Mouse (Mus musculus) testis, adult 2 months (tissue): ENCODE data around the gene Lrrc20.

ENCODE experiments used
- CTCF ChIP-seq: fragments of 200-500 bp; IDR thresholded peaks from 2 replicates; pipeline ENCODE4 v1.5.1; 2012; ENCODE audit warnings: low read depth, mild to moderate bottlenecking, inconsistent platforms, low read length, moderate library complexity; ENCODE audit not compliant: control insufficient read depth, insufficient read depth, insufficient replicate concordance
- POLR2A ChIP-seq: fragments of 200-500 bp; IDR thresholded peaks from 2 replicates; pipeline ENCODE4 v1.6.1; 2012; ENCODE audit warnings: low read depth, mild to moderate bottlenecking, inconsistent platforms, low read length, moderate library complexity; ENCODE audit not compliant: control insufficient read depth

DNA sequence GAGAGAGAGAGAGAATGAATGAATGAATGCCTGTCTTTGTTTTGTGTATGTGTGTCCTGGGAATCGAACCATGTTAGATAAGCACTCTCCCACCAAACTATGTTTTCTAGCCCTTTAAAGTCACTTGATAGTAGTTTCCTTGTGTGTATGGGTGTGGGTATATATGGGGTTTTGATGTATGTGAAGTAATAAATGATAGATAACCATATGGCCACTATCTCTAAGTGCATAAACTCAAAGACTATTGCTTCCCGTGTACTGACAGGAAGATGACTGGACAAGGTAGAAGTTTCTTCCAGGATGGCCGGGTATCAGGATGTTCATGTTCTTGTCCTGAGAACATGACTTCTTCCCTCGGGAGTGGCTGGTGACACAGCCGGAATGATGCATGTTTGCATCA lies 41.3 kb downstream of the Lrrc20 start:
- TF ChIP-seq CTCF (no peak), POLR2A (no peak)
